Comparison of ENCODE assay signal across 8 mouse cellular contexts in the genomic region with DNA sequence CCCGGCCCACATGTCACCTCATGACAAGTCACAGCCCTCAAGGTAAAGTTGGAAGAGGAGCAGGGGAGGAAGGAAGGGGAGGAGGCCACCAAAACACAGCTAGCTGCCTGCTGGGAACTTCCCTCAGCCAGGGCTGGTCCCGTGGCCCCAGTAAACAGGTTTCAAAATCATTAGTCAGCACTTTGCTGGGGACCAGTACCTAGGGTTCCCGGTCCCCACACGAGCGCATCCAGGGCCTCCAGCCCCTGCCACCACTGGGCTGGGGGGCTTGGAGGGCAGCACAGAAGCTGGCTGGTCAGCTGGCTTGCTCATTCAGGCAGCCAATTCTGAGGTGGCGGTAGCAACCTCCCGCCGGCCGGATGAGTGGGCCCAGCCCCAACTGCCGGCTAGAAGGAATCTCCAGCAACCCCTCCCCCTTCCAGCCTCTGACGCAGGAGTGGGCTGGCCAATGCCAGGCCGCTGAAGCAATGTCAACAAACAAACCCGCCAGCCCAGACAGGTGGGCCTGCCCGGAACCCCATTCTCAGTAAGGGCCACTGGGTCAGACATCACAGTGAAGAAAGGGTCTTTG. TPM values are rescaled to one million over a fixed set of nuclear protein-coding genes. Genes with fewer than 3 reads are reported as not detected.
A peak's percentile ranks its signal among the peaks of the same experiment; 100 is the strongest.
DNase-seq lines count a peak whose midpoint lies in the region; ATAC-seq lines count a peak whose summit lies in the region.

No protein-coding gene starts in this region.

- ATAC-seq in intestine, embryonic 14.5 days (replicated peaks; ENCODE audit: low FRiP score, low TSS enrichment, low read depth) = peak; percentile 40; the same call in 1 of the 2 replicates
- ATAC-seq in megakaryocyte-erythroid progenitor cell, adult 5-6 weeks (replicated peaks; ENCODE audit: low FRiP score, low TSS enrichment, poor library complexity, severe bottlenecking) = peak; percentile 67

- peak overlapping the region; percentile 97 for H3K9ac ChIP-seq in intestine, embryonic 14.5 days (ENCODE audit: low read length)

- H3K4me3 ChIP-seq in intestine, embryonic 14.5 days (ENCODE audit: low read depth, low read length) = peak overlapping the region; percentile 96

- no peaks in the 10 kb centered on the region for H3K27me3 ChIP-seq in intestine, embryonic 14.5 days (replicated peaks; ENCODE audit: control insufficient read depth, insufficient read depth, low read length)

- peaks cover 29% of the 10 kb centered on the region for H3K36me3 ChIP-seq in intestine, embryonic 14.5 days (ENCODE audit: control insufficient read depth, insufficient read depth, low read length)

- no peaks in the 10 kb centered on the region for H3K9me3 ChIP-seq in intestine, embryonic 14.5 days (ENCODE audit: control insufficient read depth, low read length)

- DNase-seq in adrenal gland, adult 18-20 months (ENCODE audit: low spot score in 2 of 2) = peak; percentile 77 to 84
- DNase-seq in embryo, embryonic 10.5 days (ENCODE audit: low spot score) = peak; percentile 90
- peak; percentile 89 for DNase-seq in gastrocnemius, postnatal 14 days
- peak; percentile 91 for DNase-seq in intestine, embryonic 14.5 days (ENCODE audit: low spot score)
- peak; percentile 78 to 82 for DNase-seq in left cerebral cortex, postnatal 14 days (ENCODE audit: low spot score in 2 of 2)
- DNase-seq in right cerebral cortex, postnatal 14 days = peak; percentile 79
- DNase-seq in urinary bladder, postnatal 25 days (ENCODE audit: low spot score) = peak; percentile 83

- peak overlapping the region; percentile 98 for H3K4me2 ChIP-seq in intestine, embryonic 14.5 days (ENCODE audit: low read length)

- under 1% methylated on average over 14 of the region's 14 CpGs for WGBS in intestine, embryonic 14.5 days

- H3K4me1 ChIP-seq in intestine, embryonic 14.5 days (replicated peaks; ENCODE audit: control insufficient read depth, insufficient read depth, low read length) = peaks cover 25% of the 10 kb centered on the region

- 0 out of 2 replicates have a peak overlapping the region, but pooled peaks have one; percentile 54 for H3K27ac ChIP-seq in intestine, embryonic 14.5 days (ENCODE audit: low read depth)

- intact Hi-C loops in gastrocnemius, postnatal 14 days (cut with DNase I; ENCODE audit: low total_unique reads) = no loop called here
- intact Hi-C loops in left cerebral cortex, postnatal 14 days (cut with DNase I) = no loop called here

RNA-seq across cellular contexts. Expression of a gene that starts 1.8 kb away (rescaled TPM):
- total RNA-seq in adrenal gland, adult 18-20 months (2021) = 10 to 100 TPM; 39.6 to 50.7 TPM
- 10 to 100 TPM; 26.0 to 37.2 TPM for total RNA-seq in gastrocnemius, postnatal 14 days (2021)
- 24.8 and 29.2 TPM in 2 replicates for polyA plus RNA-seq in intestine, embryonic 14.5 days (2014; fragmentation: Nextera tagmentation; extraction: Ambion mirVana)
- 10 to 100 TPM; 67.6 to 70.6 TPM for total RNA-seq in left cerebral cortex, postnatal 14 days (2021)
- total RNA-seq in megakaryocyte-erythroid progenitor cell, adult 5-6 weeks (2014; fragmentation: Nextera tagmentation) = 32.2 and 52.2 TPM in 2 replicates
- 7.8 and 14.8 TPM in 2 replicates for total RNA-seq in megakaryocyte-erythroid progenitor cell, adult 5-6 weeks (2017)

RNA-seq across cellular contexts. Expression of a gene that starts 27.7 kb away (rescaled TPM):
- 10 to 100 TPM; 36.4 to 47.3 TPM for total RNA-seq in adrenal gland, adult 18-20 months (2021)
- total RNA-seq in gastrocnemius, postnatal 14 days (2021) = 10 to 100 TPM; 12.1 to 15.6 TPM
- polyA plus RNA-seq in intestine, embryonic 14.5 days (2014; fragmentation: Nextera tagmentation; extraction: Ambion mirVana) = 36.4 and 40.4 TPM in 2 replicates
- 10 to 100 TPM; 18.3 to 21.2 TPM for total RNA-seq in left cerebral cortex, postnatal 14 days (2021)
- 57.4 and 74.3 TPM in 2 replicates for total RNA-seq in megakaryocyte-erythroid progenitor cell, adult 5-6 weeks (2014; fragmentation: Nextera tagmentation)
- 82.3 and 102 TPM in 2 replicates for total RNA-seq in megakaryocyte-erythroid progenitor cell, adult 5-6 weeks (2017)

RNA-seq across cellular contexts. Expression of a gene that starts 31.4 kb away (rescaled TPM):
- total RNA-seq in adrenal gland, adult 18-20 months (2021) = 10 to 100 TPM; 13.9 to 14.9 TPM
- total RNA-seq in gastrocnemius, postnatal 14 days (2021) = 10 to 100 TPM; 10.1 to 10.5 TPM
- polyA plus RNA-seq in intestine, embryonic 14.5 days (2014; fragmentation: Nextera tagmentation; extraction: Ambion mirVana) = 28.7 and 29.3 TPM in 2 replicates
- total RNA-seq in left cerebral cortex, postnatal 14 days (2021) = 10 to 100 TPM in 1 of 2 experiments, 1 to 10 TPM in 1; 9.2 to 12.2 TPM
- 44.1 and 53.7 TPM in 2 replicates for total RNA-seq in megakaryocyte-erythroid progenitor cell, adult 5-6 weeks (2014; fragmentation: Nextera tagmentation)
- total RNA-seq in megakaryocyte-erythroid progenitor cell, adult 5-6 weeks (2017) = 44.9 and 106 TPM in 2 replicates

RNA-seq across cellular contexts. Expression of a gene that starts 31.6 kb away (rescaled TPM):
- 1 to 10 TPM; 1.9 to 2.6 TPM for total RNA-seq in adrenal gland, adult 18-20 months (2021)
- total RNA-seq in gastrocnemius, postnatal 14 days (2021) = 1 to 10 TPM; 2.1 to 2.4 TPM
- 35.8 and 37.8 TPM in 2 replicates for polyA plus RNA-seq in intestine, embryonic 14.5 days (2014; fragmentation: Nextera tagmentation; extraction: Ambion mirVana)
- total RNA-seq in left cerebral cortex, postnatal 14 days (2021) = 1 to 10 TPM; 1.4 to 1.6 TPM
- 47.4 and 59.5 TPM in 2 replicates for total RNA-seq in megakaryocyte-erythroid progenitor cell, adult 5-6 weeks (2014; fragmentation: Nextera tagmentation)
- 31.1 and 56.9 TPM in 2 replicates for total RNA-seq in megakaryocyte-erythroid progenitor cell, adult 5-6 weeks (2017)

RNA-seq across cellular contexts. Expression of a gene that starts 37.6 kb away (rescaled TPM):
- total RNA-seq in adrenal gland, adult 18-20 months (2021) = 10 to 100 TPM; 66.1 to 82.2 TPM
- total RNA-seq in gastrocnemius, postnatal 14 days (2021) = 10 to 100 TPM; 29.4 to 34.3 TPM
- polyA plus RNA-seq in intestine, embryonic 14.5 days (2014; fragmentation: Nextera tagmentation; extraction: Ambion mirVana) = 39.5 and 41.8 TPM in 2 replicates
- total RNA-seq in left cerebral cortex, postnatal 14 days (2021) = 10 to 100 TPM; 84.8 to 89.3 TPM
- 181 and 186 TPM in 2 replicates for total RNA-seq in megakaryocyte-erythroid progenitor cell, adult 5-6 weeks (2014; fragmentation: Nextera tagmentation)
- 56.0 and 71.6 TPM in 2 replicates for total RNA-seq in megakaryocyte-erythroid progenitor cell, adult 5-6 weeks (2017)

Comparison
In these comparisons a context has a peak if more than half of its experiments do, and no peak if none do; other contexts are left out.
1. Peak in every context shown above with its lines: DNase-seq, ATAC-seq, H3K4me3 ChIP-seq and H3K27ac ChIP-seq.